Mouse (Mus musculus) heart, postnatal 0 days (tissue): Measurements from ENCODE around the gene Mast4. TPM values are rescaled to one million over a fixed set of nuclear protein-coding genes. Genes with fewer than 3 reads are reported as not detected.

ENCODE experiments used
- ATAC-seq: fragments of 200-750 bp; cut with Nextera tagmentation; 2 replicates; pipeline ENCODE4 v1.8.0; 2017; ENCODE audit warnings: low read depth, moderate number of reproducible peaks, moderate library complexity; ENCODE audit not compliant: insufficient read depth
- DNase-seq: peaks from one replicate; pipeline ENCODE4 v3.0.0-alpha.2; 2016; ENCODE audit warnings: low spot score
- H3K27ac ChIP-seq: fragments of 300-500 bp; sonication (generic); 2 replicates; pipeline ENCODE4 v1.5.1; 2014; ENCODE audit warnings: low read depth, mild to moderate bottlenecking
- H3K27me3 ChIP-seq: fragments of 300-500 bp; sonication (generic); 2 replicates; pipeline ENCODE4 v1.6.1; 2014; ENCODE audit warnings: low read length, mixed read lengths; ENCODE audit not compliant: control insufficient read depth, insufficient read depth
- H3K36me3 ChIP-seq: fragments of 300-500 bp; sonication (generic); replicated peaks from 2 replicates; pipeline ENCODE4 v1.6.1; 2014; ENCODE audit warnings: low read length, mixed read lengths; ENCODE audit not compliant: control insufficient read depth, insufficient read depth
- H3K4me1 ChIP-seq: fragments of 300-500 bp; sonication (generic); 2 replicates; pipeline ENCODE4 v1.6.1; 2014; ENCODE audit warnings: antibody characterized with exemption; ENCODE audit not compliant: control insufficient read depth, insufficient read depth
- H3K4me2 ChIP-seq: fragments of 300-500 bp; sonication (generic); 2 replicates; pipeline ENCODE4 v1.6.1; 2014; ENCODE audit warnings: low read depth, mild to moderate bottlenecking, low read length, moderate library complexity
- H3K4me3 ChIP-seq: fragments of 300-500 bp; sonication (generic); 2 replicates; pipeline ENCODE4 v1.5.1; 2014; ENCODE audit warnings: low read depth, low read length
- H3K9ac ChIP-seq: fragments of 300-500 bp; sonication (generic); replicated peaks from 2 replicates; pipeline ENCODE4 v1.6.1; 2014; ENCODE audit warnings: low read depth, low read length, mixed read lengths
- H3K9me3 ChIP-seq: fragments of 300-500 bp; sonication (generic); replicated peaks from 2 replicates; pipeline ENCODE4 v1.6.1; 2016; ENCODE audit warnings: low read length; ENCODE audit not compliant: control insufficient read depth
- CTCF ChIP-seq: IDR thresholded peaks from 2 replicates; pipeline ENCODE4 v1.5.1; 2016; ENCODE audit warnings: antibody characterized with exemption, control low read depth, low read depth
- EP300 ChIP-seq: IDR thresholded peaks from 2 replicates; pipeline ENCODE4 v1.6.1; 2016; ENCODE audit warnings: antibody characterized with exemption, low read depth
- WGBS: fragments of 180-500 bp; shearing (Covaris S2); extraction: QIAGEN DNeasy Blood & Tissue Kit; methylation state at CpG from one replicate; pipeline ENCODE4 v1.1.7; 2014; 5-methylcytosine and 5-hydroxymethylcytosine counted together
- polyA plus RNA-seq: library from polyadenylated mRNA; unstranded; fragments of >200 nt; fragmentation: Nextera tagmentation; extraction: Ambion mirVana; gene quantifications from 2 replicates; pipeline ENCODE4 v1.2.1, GENCODE M21; 2015
- total RNA-seq: library from RNA; depleted of rRNA; stranded (reverse); fragments of >200 nt; gene quantifications from 2 replicates; pipeline ENCODE4 v1.2.3, GENCODE M21; 2014; ENCODE audit warnings: low replicate concordance

Mast4 gene
- total and polyA plus RNA-seq, 2 experiments from 2014 or later: 26.7 to 35.5 TPM

- H3K4me3 ChIP-seq: no peak overlapping the region
- TF ChIP-seq EP300: no peak
- no peak for TF ChIP-seq CTCF
- H3K4me1 ChIP-seq: no peaks in the 10 kb centered on the region
- DNase-seq (no peak), ATAC-seq (no peak)
- H3K9ac ChIP-seq: no peak overlapping the region
- H3K27me3 ChIP-seq: no peaks in the 10 kb centered on the region
- 86% methylated on average over 9 of the region's 9 CpGs for WGBS
- peaks cover 12% of the 10 kb centered on the region for H3K36me3 ChIP-seq
- H3K9me3 ChIP-seq: no peaks in the 10 kb centered on the region
- H3K27ac ChIP-seq: no peak overlapping the region
- H3K4me2 ChIP-seq: no peak overlapping the region
These were observed 531.1 kb downstream of the Mast4 start for GRCm38 (mm10) chr13:102803206-102803605.

GRCm38 (mm10) chr13:102792157-102792556 lies 542.1 kb downstream of the Mast4 start:
- TF ChIP-seq CTCF (no peak), EP300 (no peak)
- no peak overlapping the region for H3K4me3 ChIP-seq
- no peak for DNase-seq
- no peaks in the 10 kb centered on the region for H3K4me1 ChIP-seq
- WGBS: 91% methylated on average over 3 of the region's 3 CpGs
- no peak overlapping the region for H3K9ac ChIP-seq
- no peaks in the 10 kb centered on the region for H3K27me3 ChIP-seq
- peaks cover 83% of the 10 kb centered on the region for H3K36me3 ChIP-seq
- no peak overlapping the region for H3K4me2 ChIP-seq
- no peak for ATAC-seq
- H3K27ac ChIP-seq: no peak overlapping the region
- no peaks in the 10 kb centered on the region for H3K9me3 ChIP-seq

DNA sequence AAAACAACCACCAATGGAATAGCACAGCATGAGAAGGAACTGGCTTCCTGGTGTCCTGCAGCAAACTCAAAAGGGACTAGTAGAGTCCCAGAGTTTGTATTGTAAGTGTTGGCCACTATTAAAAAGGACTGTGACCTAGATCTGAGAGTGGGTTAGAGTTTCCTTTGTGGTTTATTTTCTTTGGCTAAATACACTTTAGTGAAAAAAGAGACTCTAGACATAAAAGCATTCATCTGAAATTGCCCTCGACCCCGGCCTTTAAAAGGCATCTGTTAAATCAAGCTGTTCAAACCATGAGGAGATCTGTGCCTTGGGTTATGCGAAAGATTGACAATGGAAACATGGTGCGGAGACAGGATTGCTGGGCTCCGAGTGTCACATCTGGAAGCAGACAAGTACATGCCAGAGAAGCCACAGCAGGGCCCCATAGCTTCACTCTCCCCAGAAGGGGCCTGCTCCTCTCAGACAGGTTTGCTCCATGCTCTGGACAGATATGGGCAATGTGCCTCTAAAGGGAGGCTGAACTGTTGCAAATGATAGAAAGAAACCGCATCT lies 543.6 kb downstream of the Mast4 start:
- Histone ChIP-seq H3K4me1 (no peaks in the 10 kb centered on the region), H3K36me3 (peaks cover 80% of the 10 kb centered on the region)
- TF ChIP-seq CTCF (no peak), EP300 (no peak)

GRCm38 (mm10) chr13:102786666-102787230 lies 547.5 kb downstream of the Mast4 start:
- no peak overlapping the region for H3K4me2 ChIP-seq
- TF ChIP-seq CTCF (no peak), EP300 (no peak)
- no peaks in the 10 kb centered on the region for H3K9me3 ChIP-seq
- H3K4me1 ChIP-seq: no peaks in the 10 kb centered on the region
- WGBS: 86% methylated on average over 10 of the region's 10 CpGs
- H3K27ac ChIP-seq: no peak overlapping the region
- H3K4me3 ChIP-seq: no peak overlapping the region
- H3K36me3 ChIP-seq: peaks cover 73% of the 10 kb centered on the region
- no peaks in the 10 kb centered on the region for H3K27me3 ChIP-seq
- no peak for ATAC-seq
- no peak for DNase-seq
- H3K9ac ChIP-seq: no peak overlapping the region

More for the DNA sequence above, 543.6 kb downstream of the Mast4 start:
- Histone ChIP-seq H3K9me3 (no peaks in the 10 kb centered on the region), H3K27me3 (no peaks in the 10 kb centered on the region), H3K4me2 (no peak overlapping the region), H3K4me3 (no peak overlapping the region), H3K27ac (no peak overlapping the region), H3K9ac (no peak overlapping the region)
- no peak for DNase-seq
- no peak for ATAC-seq
- WGBS: 75% methylated on average over 6 of the region's 6 CpGs

GRCm38 (mm10) chr13:102783531-102784310 lies 550.6 kb downstream of the Mast4 start:
- ATAC-seq (no peak), DNase-seq (no peak)
- H3K27ac ChIP-seq: no peak overlapping the region
- no peak overlapping the region for H3K4me2 ChIP-seq
- H3K27me3 ChIP-seq: no peaks in the 10 kb centered on the region
- WGBS: 88% methylated on average over 7 of the region's 7 CpGs
- no peaks in the 10 kb centered on the region for H3K4me1 ChIP-seq
- H3K9ac ChIP-seq: no peak overlapping the region
- peaks cover 75% of the 10 kb centered on the region for H3K36me3 ChIP-seq
- H3K9me3 ChIP-seq: no peaks in the 10 kb centered on the region
- no peak overlapping the region for H3K4me3 ChIP-seq
- no peak for TF ChIP-seq CTCF
- TF ChIP-seq EP300: no peak
